Mouse (Mus musculus) cortical plate, adult 2 months (tissue): Measurements from ENCODE around the gene Zbtb14. TPM values are rescaled to one million over a fixed set of nuclear protein-coding genes. Genes with fewer than 3 reads are reported as not detected.

Experiments used
- H3K27ac ChIP-seq: fragments of 200-500 bp; 2 replicates; pipeline ENCODE4 v1.5.1; 2012; ENCODE audit warnings: low read length, control low read depth, inconsistent platforms; ENCODE audit not compliant: insufficient read depth
- H3K4me1 ChIP-seq: fragments of 200-500 bp; 2 replicates; pipeline ENCODE4 v1.6.1; 2011; ENCODE audit warnings: low read length; ENCODE audit not compliant: control insufficient read depth, insufficient read depth
- H3K4me3 ChIP-seq: fragments of 200-500 bp; 2 replicates; pipeline ENCODE4 v1.5.1; 2011; ENCODE audit warnings: mild to moderate bottlenecking, low read length, control low read depth; ENCODE audit not compliant: insufficient read depth
- CTCF ChIP-seq: fragments of 200-500 bp; IDR thresholded peaks from 2 replicates; pipeline ENCODE4 v1.5.1; 2011; ENCODE audit warnings: mild to moderate bottlenecking, control low read depth, low read length; ENCODE audit not compliant: insufficient read depth; ENCODE audit errors: extremely low read depth
- POLR2A ChIP-seq: fragments of 200-500 bp; IDR thresholded peaks from 2 replicates; pipeline ENCODE4 v1.6.1; 2011; ENCODE audit warnings: mild to moderate bottlenecking, low read length, control low read depth; ENCODE audit not compliant: insufficient read depth; ENCODE audit errors: extremely low read depth
- polyA plus RNA-seq: library from polyadenylated mRNA; depleted of rRNA; stranded (reverse); fragments of >200 nt; gene quantifications from 2 replicates; pipeline ENCODE4 v1.2.3, GENCODE M21; 2012; rRNA removed

Zbtb14 gene
- polyA plus RNA-seq, 1 experiment = 16.4 TPM

- TF ChIP-seq POLR2A (no peak), CTCF (no peak)
- Histone ChIP-seq H3K27ac (0 out of 2 replicates have a peak overlapping the region, but pooled peaks have one; percentile 20), H3K4me1 (no peaks in the 10 kb centered on the region), H3K4me3 (peak overlapping the region; percentile 28)
Measured at GRCm38 (mm10) chr17:69439571-69440480, 57.0 kb downstream of the Zbtb14 start.

Other genes starting within 250 kb of the Zbtb14 start
- 5.6 and 6.8 TPM in 2 replicates for gene Akain1, start 56.3 kb downstream of the Zbtb14 start, polyA plus RNA-seq